Mouse (Mus musculus) liver, embryonic 11.5 days (tissue): Measurements from ENCODE around the gene Eif4e1b. TPM values are rescaled to one million over a fixed set of nuclear protein-coding genes. Genes with fewer than 3 reads are reported as not detected.
A peak's percentile ranks its signal among the peaks of the same experiment; 100 is the strongest.

Source experiments
- ATAC-seq: fragments of 200-750 bp; cut with Nextera tagmentation; replicated peaks from 2 replicates; pipeline ENCODE4 v1.8.0; 2017; ENCODE audit warnings: moderate number of reproducible peaks, mild to moderate bottlenecking, moderate TSS enrichment, moderate library complexity; ENCODE audit not compliant: low FRiP score
- DNase-seq: peaks from one replicate; pipeline ENCODE4 v3.0.0-alpha.2; 2017; ENCODE audit warnings: low spot score
- H3K27ac ChIP-seq: fragments of 300-500 bp; sonication (generic); 2 replicates; pipeline ENCODE4 v1.5.1; 2014; ENCODE audit warnings: mild to moderate bottlenecking, low read depth, low read length, control low read depth
- H3K27me3 ChIP-seq: fragments of 300-500 bp; sonication (generic); replicated peaks from 2 replicates; pipeline ENCODE4 v1.6.1; 2014; ENCODE audit warnings: low read length, mixed read lengths; ENCODE audit not compliant: control insufficient read depth, insufficient read depth
- H3K36me3 ChIP-seq: fragments of 300-500 bp; sonication (generic); 2 replicates; pipeline ENCODE4 v1.6.1; 2014; ENCODE audit warnings: mild to moderate bottlenecking, low read length, moderate library complexity, mixed read lengths; ENCODE audit not compliant: control insufficient read depth, insufficient read depth
- H3K4me1 ChIP-seq: fragments of 300-500 bp; sonication (generic); replicated peaks from 2 replicates; pipeline ENCODE4 v1.6.1; 2014; ENCODE audit warnings: low read length, mixed read lengths; ENCODE audit not compliant: control insufficient read depth, insufficient read depth
- H3K4me2 ChIP-seq: fragments of 300-500 bp; sonication (generic); 2 replicates; pipeline ENCODE4 v1.6.1; 2014; ENCODE audit warnings: mild to moderate bottlenecking, control low read depth, moderate library complexity
- H3K4me3 ChIP-seq: fragments of 300-500 bp; sonication (generic); 2 replicates; pipeline ENCODE4 v1.5.1; 2014; ENCODE audit warnings: low read depth, low read length, control low read depth
- H3K9ac ChIP-seq: fragments of 300-500 bp; sonication (generic); 2 replicates; pipeline ENCODE4 v1.6.1; 2014; ENCODE audit warnings: low read depth, low read length, control low read depth
- H3K9me3 ChIP-seq: fragments of 300-500 bp; sonication (generic); 2 replicates; pipeline ENCODE4 v1.6.1; 2016; ENCODE audit warnings: low read length, inconsistent platforms, mixed read lengths; ENCODE audit not compliant: control insufficient read depth
- WGBS: fragments of 180-500 bp; shearing (Covaris S2); extraction: QIAGEN DNeasy Blood & Tissue Kit; methylation state at CpG from one replicate; pipeline ENCODE4 v1.1.7; 2014; 5-methylcytosine and 5-hydroxymethylcytosine counted together
- polyA plus RNA-seq: library from polyadenylated mRNA; unstranded; fragments of >200 nt; fragmentation: Nextera tagmentation; extraction: Ambion mirVana; gene quantifications from 2 replicates; pipeline ENCODE4 v1.2.1, GENCODE M21; 2014

Eif4e1b gene
- not detected in 2 replicates for polyA plus RNA-seq

DNA sequence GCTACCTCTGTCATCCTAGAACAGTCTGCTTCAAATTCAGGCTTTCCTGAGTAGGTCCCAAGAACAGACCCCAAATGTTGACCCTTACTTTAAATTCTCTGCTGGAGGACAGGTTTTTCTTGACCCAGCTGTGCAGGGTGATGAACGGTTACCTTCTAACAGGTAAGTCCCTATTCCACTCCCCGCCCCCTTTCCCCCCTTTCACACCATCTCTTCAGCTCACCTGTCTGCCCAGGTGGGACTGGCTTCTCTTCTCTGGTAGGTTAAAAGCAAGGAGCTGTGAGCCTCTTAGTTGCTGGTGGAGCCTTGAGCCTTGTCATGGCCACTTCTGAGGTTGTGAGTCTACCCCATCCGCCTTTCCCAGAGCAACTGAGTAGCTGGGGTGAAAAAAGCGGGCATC is at the start of gene Eif4e1b:
Eif4e1b (plus strand) TSS at position 301 of the 400 bp plus-strand sequence.
- H3K4me3 ChIP-seq = no peak within 1 kb of the TSS
- no peaks in the 10 kb centered on the region for H3K9me3 ChIP-seq
- H3K27me3 ChIP-seq = 0 out of 2 replicates have a peak, but pooled peaks cover 3% of the 10 kb centered on the region
- no peaks in the 10 kb centered on the region for H3K36me3 ChIP-seq
- DNase-seq = no peak
- 72% methylated on average over 4 of the region's 4 CpGs for WGBS
- H3K4me2 ChIP-seq = no peak within 1 kb of the TSS
- H3K9ac ChIP-seq = no peak within 1 kb of the TSS
- no peaks in the 10 kb centered on the region for H3K4me1 ChIP-seq
- H3K27ac ChIP-seq = no peak within 1 kb of the TSS
- no peak for ATAC-seq

DNA sequence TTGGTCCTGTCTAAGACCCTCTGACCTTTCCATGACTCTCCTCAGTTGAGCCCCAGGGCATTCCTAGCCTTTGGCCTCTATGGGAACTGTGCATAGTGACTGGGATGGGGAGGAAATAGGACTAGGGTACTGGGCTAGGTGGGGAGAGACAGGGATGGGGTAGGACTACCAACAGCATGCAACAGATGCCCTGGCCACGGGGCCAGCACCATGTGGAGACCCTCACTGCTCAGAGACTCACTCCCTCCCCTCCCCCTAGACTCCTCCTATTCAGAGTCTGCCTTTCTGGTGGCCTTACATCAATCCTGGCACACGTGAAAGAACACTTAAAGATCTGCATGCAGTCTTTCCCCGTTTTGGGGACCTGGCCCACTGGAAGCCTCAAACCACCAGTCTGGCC is 46.9 kb upstream of the Eif4e1b start:
- H3K36me3 ChIP-seq = no peaks in the 10 kb centered on the region
- no peaks in the 10 kb centered on the region for H3K9me3 ChIP-seq
- peak overlapping the region; percentile 61 for H3K4me2 ChIP-seq
- WGBS = 30% methylated on average over 3 of the region's 3 CpGs
- DNase-seq (no peak), ATAC-seq (no peak)
- H3K4me3 ChIP-seq = no peak overlapping the region
- no peak overlapping the region for H3K9ac ChIP-seq
- H3K4me1 ChIP-seq = no peaks in the 10 kb centered on the region
- peaks cover 55% of the 10 kb centered on the region for H3K27me3 ChIP-seq
- no peak overlapping the region for H3K27ac ChIP-seq

DNA sequence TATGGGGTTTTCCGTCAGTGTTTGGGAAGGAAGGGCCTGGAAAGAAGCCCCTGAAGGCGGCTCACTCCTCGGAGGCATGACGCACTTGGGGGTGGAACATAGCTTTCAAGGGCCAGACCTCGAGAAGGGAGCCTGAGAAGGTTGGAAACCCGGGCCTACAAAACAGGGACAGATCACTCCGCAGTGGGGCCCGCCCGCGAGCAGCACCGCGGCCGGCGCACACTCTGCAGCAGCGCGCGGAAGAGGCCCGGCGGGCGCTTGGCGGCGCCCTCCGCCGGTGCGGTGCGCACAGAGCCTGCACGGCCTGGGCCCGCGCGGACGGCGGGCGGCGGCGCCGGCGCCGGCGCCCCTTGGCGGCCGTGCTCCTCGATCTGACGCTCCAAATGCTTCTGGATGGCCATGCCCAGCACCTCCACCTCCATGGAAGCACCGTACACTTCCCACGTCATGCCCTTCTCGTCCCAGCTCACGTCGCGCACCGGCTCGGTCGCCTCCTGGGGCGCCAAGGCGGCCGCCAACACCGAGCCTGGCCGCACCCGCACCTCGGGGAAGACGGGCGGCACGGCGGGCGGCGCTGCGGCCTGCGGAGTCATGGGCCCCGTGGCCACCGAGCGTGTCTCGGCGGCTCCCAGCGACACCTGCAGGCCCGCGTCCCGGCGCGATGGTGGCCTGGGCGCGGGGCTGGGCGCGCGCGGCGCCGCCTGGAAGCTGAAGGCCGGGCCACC is 46.1 kb upstream of the Eif4e1b start:
- peaks cover 55% of the 10 kb centered on the region for H3K27me3 ChIP-seq
- ATAC-seq (no peak), DNase-seq (peak; percentile 39)
- 3% methylated on average over 66 of the region's 87 CpGs for WGBS
- H3K4me3 ChIP-seq = peak overlapping the region; percentile 38
- H3K9me3 ChIP-seq = no peaks in the 10 kb centered on the region
- no peaks in the 10 kb centered on the region for H3K36me3 ChIP-seq
- H3K4me2 ChIP-seq = peak overlapping the region; percentile 61
- no peaks in the 10 kb centered on the region for H3K4me1 ChIP-seq
- H3K9ac ChIP-seq = no peak overlapping the region
- no peak overlapping the region for H3K27ac ChIP-seq

DNA sequence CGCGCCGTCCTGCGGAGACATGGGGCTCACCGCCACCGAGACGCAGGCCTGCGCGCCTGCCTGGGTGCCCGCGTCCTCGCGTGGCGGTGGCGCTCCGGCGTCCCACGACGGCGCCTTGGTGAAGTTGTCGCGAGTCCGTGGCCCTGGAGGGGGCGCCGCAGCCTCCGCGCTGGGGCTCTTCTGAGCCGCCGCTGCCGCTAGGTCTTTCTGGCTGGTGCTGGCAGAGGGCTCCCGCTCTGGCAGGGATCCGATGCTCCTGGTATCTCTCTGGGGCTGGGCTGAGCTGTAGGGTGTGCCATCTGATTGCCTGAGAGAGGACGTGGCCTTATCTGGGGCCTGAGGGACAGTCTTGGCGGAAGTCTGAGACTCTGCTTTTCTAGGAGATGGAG is 45.6 kb upstream of the Eif4e1b start:
- Histone ChIP-seq H3K4me1 (no peaks in the 10 kb centered on the region), H3K9ac (no peak overlapping the region), H3K9me3 (no peaks in the 10 kb centered on the region), H3K4me3 (peak overlapping the region; percentile 38), H3K4me2 (peak overlapping the region; percentile 61), H3K36me3 (no peaks in the 10 kb centered on the region), H3K27ac (no peak overlapping the region), H3K27me3 (peaks cover 55% of the 10 kb centered on the region)
- DNase-seq (no peak), ATAC-seq (no peak)
- WGBS = 4% methylated on average over 34 of the region's 34 CpGs

DNA sequence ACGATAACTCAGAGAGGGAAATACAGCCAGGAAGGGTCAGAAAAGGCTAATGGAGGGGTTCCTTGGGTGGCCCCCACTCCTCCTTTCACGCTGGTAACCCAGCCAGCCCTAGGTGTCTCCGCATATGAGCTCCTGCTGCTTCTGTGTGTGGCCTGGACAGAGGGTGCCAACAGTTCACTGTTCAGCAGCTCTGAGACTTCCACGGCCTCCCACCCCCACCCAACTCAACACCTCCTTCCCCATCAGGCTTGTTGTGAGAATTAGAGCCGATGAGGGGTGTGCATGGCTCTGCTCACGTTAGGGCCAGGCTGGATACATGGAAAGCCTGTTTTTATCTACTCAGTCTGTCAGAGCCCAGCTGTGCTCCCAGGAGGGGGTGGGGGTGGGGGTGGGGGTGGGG is 37.7 kb upstream of the Eif4e1b start:
- Histone ChIP-seq H3K9ac (no peak overlapping the region), H3K36me3 (no peaks in the 10 kb centered on the region), H3K4me1 (no peaks in the 10 kb centered on the region; the same call in 1 of the 2 replicates), H3K9me3 (no peaks in the 10 kb centered on the region), H3K4me2 (no peak overlapping the region), H3K27ac (no peak overlapping the region), H3K4me3 (no peak overlapping the region), H3K27me3 (peaks cover 38% of the 10 kb centered on the region)
- ATAC-seq (no peak), DNase-seq (no peak)
- WGBS = 39% methylated on average over 6 of the region's 6 CpGs

DNA sequence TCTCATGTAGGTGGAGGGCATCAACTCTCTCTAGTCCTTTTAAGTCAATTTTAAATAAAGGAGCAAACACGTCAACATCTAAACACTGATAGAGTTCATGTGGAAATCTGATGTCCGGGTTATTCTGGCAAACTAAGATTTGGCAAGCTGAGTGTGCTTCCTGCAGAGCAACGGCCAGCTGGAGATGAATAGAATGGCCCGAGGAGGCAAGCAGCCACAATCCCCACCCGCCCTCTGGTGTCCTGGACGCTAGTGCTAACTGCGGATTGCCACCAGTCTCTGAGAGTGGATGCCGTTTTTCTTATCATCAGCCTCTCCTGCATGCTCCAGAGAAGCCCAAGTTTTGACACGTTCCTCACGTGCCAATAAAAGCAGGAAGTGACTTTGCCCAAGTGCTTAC is 36.9 kb upstream of the Eif4e1b start:
- H3K4me1 ChIP-seq = no peaks in the 10 kb centered on the region; the same call in 1 of the 2 replicates
- H3K9me3 ChIP-seq = no peaks in the 10 kb centered on the region
- H3K4me3 ChIP-seq = no peak overlapping the region
- no peaks in the 10 kb centered on the region for H3K36me3 ChIP-seq
- peaks cover 45% of the 10 kb centered on the region for H3K27me3 ChIP-seq
- no peak overlapping the region for H3K4me2 ChIP-seq
- H3K27ac ChIP-seq = no peak overlapping the region
- DNase-seq = no peak
- 45% methylated on average over 10 of the region's 10 CpGs for WGBS
- no peak for ATAC-seq
- no peak overlapping the region for H3K9ac ChIP-seq

DNA sequence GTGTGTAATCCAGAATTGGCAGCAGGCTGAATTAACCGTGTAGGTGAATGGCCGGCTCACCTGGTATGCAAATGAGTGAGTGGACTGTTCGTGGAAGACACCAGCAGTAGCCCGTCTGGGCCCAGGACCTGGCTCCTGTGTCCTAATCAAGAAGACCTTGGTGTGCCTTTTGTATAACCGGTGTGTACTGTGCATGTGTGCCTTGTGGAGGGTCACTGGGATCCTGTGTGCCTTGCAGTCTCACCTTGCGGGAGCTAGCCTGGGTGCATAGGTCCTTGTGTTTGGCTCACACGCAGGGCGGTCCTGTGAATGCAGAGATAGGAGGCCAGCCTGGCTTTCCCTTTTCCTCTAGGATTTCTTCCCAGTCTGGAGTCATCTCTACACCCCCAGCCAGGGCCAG is 35.6 kb upstream of the Eif4e1b start:
- Histone ChIP-seq H3K4me3 (no peak overlapping the region), H3K4me1 (no peaks in the 10 kb centered on the region; the same call in 1 of the 2 replicates), H3K36me3 (no peaks in the 10 kb centered on the region), H3K9me3 (no peaks in the 10 kb centered on the region), H3K27ac (no peak overlapping the region), H3K9ac (no peak overlapping the region), H3K27me3 (peaks cover 49% of the 10 kb centered on the region), H3K4me2 (no peak overlapping the region)
- DNase-seq = no peak
- ATAC-seq = no peak
- WGBS = 76% methylated on average over 8 of the region's 8 CpGs

DNA sequence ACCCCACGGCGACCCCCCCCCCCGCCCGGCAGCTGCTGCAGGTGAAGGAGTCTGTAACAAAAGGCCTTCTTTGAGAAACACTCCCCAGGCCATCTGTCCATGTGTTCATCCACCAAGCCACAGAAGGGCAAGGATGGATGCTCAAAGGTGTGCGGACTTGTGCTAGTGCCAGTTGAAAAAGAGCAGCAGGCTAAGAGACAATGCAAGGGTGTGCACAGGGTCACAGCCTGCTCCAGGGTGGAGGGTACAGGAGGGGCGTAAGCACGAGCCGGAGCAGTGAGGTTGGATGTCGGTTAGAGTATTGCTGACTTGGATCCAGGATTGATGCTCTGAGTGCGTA is 35.1 kb upstream of the Eif4e1b start:
- Histone ChIP-seq H3K27ac (no peak overlapping the region), H3K9ac (no peak overlapping the region), H3K27me3 (peaks cover 49% of the 10 kb centered on the region), H3K4me1 (no peaks in the 10 kb centered on the region; the same call in 1 of the 2 replicates), H3K4me2 (peak overlapping the region; percentile 80; the same call in 1 of the 2 replicates), H3K36me3 (no peaks in the 10 kb centered on the region), H3K9me3 (no peaks in the 10 kb centered on the region), H3K4me3 (peak overlapping the region; percentile 59; the same call in 1 of the 2 replicates)
- no peak for DNase-seq
- no peak for ATAC-seq
- whole genome bisulfite sequencing = 59% methylated on average over 10 of the region's 10 CpGs
